Mouse (Mus musculus): Measurements from ENCODE around the gene Mst1.

- TF ChIP-seq GATA1 (IDR thresholded peaks at IDR 0.05; ENCODE audit: low read length) = no peak
- no peak for TF ChIP-seq TAL1 (IDR thresholded peaks at IDR 0.05; ENCODE audit: low read length)
Measured at GRCm38 (mm10) chr9:108035331-108036156, 44.7 kb upstream of the Mst1 start.

All from erythroblast, embryonic 14.5 days (primary cell).